Mouse (Mus musculus) hindbrain, embryonic 15.5 days (tissue): Measurements from ENCODE around the gene Olfr603. TPM values are rescaled to one million over a fixed set of nuclear protein-coding genes. Genes with fewer than 3 reads are reported as not detected.
"Not testable (repeated sequence)": the region's sequence is repeated elsewhere in the genome, so short reads cannot be mapped to it uniquely, and the experiment has no call there.

Source experiments
- ATAC-seq: fragments of 200-750 bp; cut with Nextera tagmentation; 2 replicates; pipeline ENCODE4 v1.8.0; 2017; ENCODE audit warnings: low read depth, moderate number of reproducible peaks, moderate TSS enrichment; ENCODE audit not compliant: low FRiP score
- H3K27ac ChIP-seq: fragments of 300-500 bp; sonication (generic); replicated peaks from 2 replicates; pipeline ENCODE4 v1.5.1; 2015; ENCODE audit warnings: mild to moderate bottlenecking, inconsistent platforms
- H3K27me3 ChIP-seq: fragments of 300-500 bp; sonication (generic); 2 replicates; pipeline ENCODE4 v1.6.1; 2015; ENCODE audit warnings: control low read depth, inconsistent platforms
- H3K36me3 ChIP-seq: fragments of 300-500 bp; sonication (generic); 2 replicates; pipeline ENCODE4 v1.6.1; 2015; ENCODE audit warnings: control low read depth, inconsistent platforms
- H3K4me1 ChIP-seq: fragments of 300-500 bp; sonication (generic); replicated peaks from 2 replicates; pipeline ENCODE4 v1.6.1; 2015; ENCODE audit warnings: control low read depth, inconsistent platforms
- H3K4me2 ChIP-seq: fragments of 300-500 bp; sonication (generic); 2 replicates; pipeline ENCODE4 v1.6.1; 2015; ENCODE audit warnings: moderate library complexity, mild to moderate bottlenecking, inconsistent platforms
- H3K4me3 ChIP-seq: fragments of 300-500 bp; sonication (generic); 2 replicates; pipeline ENCODE4 v1.5.1; 2015; ENCODE audit warnings: mild to moderate bottlenecking, inconsistent platforms
- H3K9ac ChIP-seq: fragments of 300-500 bp; sonication (generic); 2 replicates; pipeline ENCODE4 v1.6.1; 2015; ENCODE audit warnings: inconsistent platforms
- H3K9me3 ChIP-seq: fragments of 300-500 bp; sonication (generic); 2 replicates; pipeline ENCODE4 v1.6.1; 2016; ENCODE audit warnings: control low read depth, inconsistent platforms
- WGBS: fragments of 180-500 bp; shearing (Covaris S2); methylation state at CpG from one replicate; pipeline ENCODE4 v1.1.7; 2015; 5-methylcytosine and 5-hydroxymethylcytosine counted together
- microRNA-seq: library from miRNA; unstranded; fragments of <30 nt; microRNA quantifications from one replicate; pipeline ENCODE4, GENCODE M21; 2016
- polyA plus RNA-seq: library from polyadenylated mRNA; unstranded; fragments of >200 nt; fragmentation: Nextera tagmentation; extraction: Ambion mirVana; gene quantifications from 2 replicates; pipeline ENCODE4 v1.2.1, GENCODE M21; 2015

The Olfr603 gene
- not detected in 2 replicates for polyA plus RNA-seq

- Histone ChIP-seq H3K36me3 (no peaks in the 10 kb centered on the region), H3K4me2 (no peak within 1 kb of the TSS), H3K27ac (no peak within 1 kb of the TSS), H3K4me3 (no peak within 1 kb of the TSS), H3K9ac (no peak within 1 kb of the TSS), H3K9me3 (no peaks in the 10 kb centered on the region), H3K27me3 (no peaks in the 10 kb centered on the region), H3K4me1 (no peaks in the 10 kb centered on the region)
- ATAC-seq: no peak
These were observed at the start of gene Olfr603 for GRCm38 (mm10) chr7:103386077-103386476. Gene Olfr603 (minus strand): TSS chr7:103386177.

GRCm38 (mm10) chr7:103414772-103415171 lies 28.8 kb upstream of the Olfr603 start, which contains the start of gene Usp17lc:
Gene Usp17lc (plus strand): TSS chr7:103415072.
- H3K4me1 ChIP-seq, H3K9ac ChIP-seq, H3K27me3 ChIP-seq, H3K27ac ChIP-seq, H3K4me3 ChIP-seq, ATAC-seq, H3K36me3 ChIP-seq, H3K9me3 ChIP-seq, H3K4me2 ChIP-seq: not testable (repeated sequence)
- WGBS: 63% methylated on average over 1 of the region's 1 CpGs

- not testable (repeated sequence) for ATAC-seq, H3K4me1 ChIP-seq, H3K4me3 ChIP-seq
These were observed 20.6 kb upstream of the Olfr603 start for GRCm38 (mm10) chr7:103406521-103407055.

GRCm38 (mm10) chr7:103398981-103399380 lies 13.0 kb upstream of the Olfr603 start:
- 0% methylated on average over 1 of the region's 1 CpGs for WGBS
- Histone ChIP-seq H3K4me2 (no peak overlapping the region), H3K27ac (no peak overlapping the region), H3K9me3 (no peaks in the 10 kb centered on the region), H3K36me3 (no peaks in the 10 kb centered on the region), H3K4me3 (no peak overlapping the region), H3K9ac (no peak overlapping the region), H3K27me3 (no peaks in the 10 kb centered on the region), H3K4me1 (no peaks in the 10 kb centered on the region)
- ATAC-seq: no peak

More at GRCm38 (mm10) chr7:103406521-103407055, 20.6 kb upstream of the Olfr603 start:
- H3K27ac ChIP-seq, H3K9me3 ChIP-seq, H3K27me3 ChIP-seq, H3K36me3 ChIP-seq, H3K4me2 ChIP-seq, H3K9ac ChIP-seq: not testable (repeated sequence)
- WGBS: 78% methylated on average over 3 of the region's 3 CpGs

- no peak overlapping the region for H3K4me2 ChIP-seq
- ATAC-seq: no peak
These were observed 11.8 kb upstream of the Olfr603 start for GRCm38 (mm10) chr7:103397758-103398157.

GRCm38 (mm10) chr7:103362555-103362954 lies 23.4 kb downstream of the Olfr603 start, which contains the start of gene Olfr601:
Gene Olfr601 (minus strand): TSS chr7:103362655.
- ATAC-seq: no peak
- 88% methylated on average over 1 of the region's 1 CpGs for WGBS
- Histone ChIP-seq H3K36me3 (no peaks in the 10 kb centered on the region), H3K27ac (no peak within 1 kb of the TSS), H3K4me1 (no peaks in the 10 kb centered on the region), H3K4me2 (no peak within 1 kb of the TSS), H3K4me3 (no peak within 1 kb of the TSS), H3K9ac (no peak within 1 kb of the TSS), H3K27me3 (no peaks in the 10 kb centered on the region), H3K9me3 (no peaks in the 10 kb centered on the region)

More at GRCm38 (mm10) chr7:103397758-103398157, 11.8 kb upstream of the Olfr603 start:
- Histone ChIP-seq H3K27me3 (no peaks in the 10 kb centered on the region), H3K36me3 (no peaks in the 10 kb centered on the region), H3K4me1 (no peaks in the 10 kb centered on the region), H3K9me3 (no peaks in the 10 kb centered on the region), H3K4me3 (no peak overlapping the region), H3K9ac (no peak overlapping the region), H3K27ac (no peak overlapping the region)

GRCm38 (mm10) chr7:103349569-103349968 lies 36.4 kb downstream of the Olfr603 start, which contains the start of gene Olfr600:
Gene Olfr600 (minus strand): TSS chr7:103349669.
- no peak for ATAC-seq
- Histone ChIP-seq H3K27ac (no peak within 1 kb of the TSS), H3K36me3 (no peaks in the 10 kb centered on the region), H3K9me3 (no peaks in the 10 kb centered on the region), H3K4me3 (no peak within 1 kb of the TSS), H3K4me1 (no peaks in the 10 kb centered on the region), H3K27me3 (no peaks in the 10 kb centered on the region), H3K4me2 (no peak within 1 kb of the TSS), H3K9ac (no peak within 1 kb of the TSS)

- WGBS: 91% methylated on average over 1 of the region's 1 CpGs
These were observed 50.4 kb downstream of the Olfr603 start, which contains the start of gene Olfr599 for GRCm38 (mm10) chr7:103335617-103336016. Gene Olfr599 (plus strand): TSS chr7:103335917.

More at GRCm38 (mm10) chr7:103335617-103336016, 50.4 kb downstream of the Olfr603 start, which contains the start of gene Olfr599:
- H3K36me3 ChIP-seq: no peaks in the 10 kb centered on the region
- no peak within 1 kb of the TSS for H3K4me3 ChIP-seq
- H3K27me3 ChIP-seq: no peaks in the 10 kb centered on the region
- ATAC-seq: no peak
- H3K4me2 ChIP-seq: no peak within 1 kb of the TSS
- no peaks in the 10 kb centered on the region for H3K9me3 ChIP-seq
- H3K27ac ChIP-seq: no peak within 1 kb of the TSS
- H3K4me1 ChIP-seq: no peaks in the 10 kb centered on the region
- no peak within 1 kb of the TSS for H3K9ac ChIP-seq

Small RNA genes lying within 50 kb of the gene (microRNA-seq; reads per million reads assigned to microRNA genes)
- gene Gm25774: not detected

Other genes with a start within 250 kb of the Olfr603 start
- not detected in 2 replicates for gene Olfr588-ps1, start 245.3 kb downstream of the Olfr603 start, polyA plus RNA-seq
- not detected in 2 replicates for gene Olfr589, start 229.8 kb downstream of the Olfr603 start, polyA plus RNA-seq
- gene Olfr591, start 207.8 kb downstream of the Olfr603 start, polyA plus RNA-seq: not detected in 2 replicates
- gene Olfr592, start 201.4 kb downstream of the Olfr603 start, polyA plus RNA-seq: not detected in 2 replicates
- gene Olfr593, start 174.3 kb downstream of the Olfr603 start, polyA plus RNA-seq: not detected in 2 replicates
- gene Olfr594, start 169.2 kb downstream of the Olfr603 start, polyA plus RNA-seq: not detected in 2 replicates
- not detected in 2 replicates for gene Usp17ld, start 133.7 kb downstream of the Olfr603 start, polyA plus RNA-seq
- not detected in 2 replicates for gene Olfr596, start 80.5 kb downstream of the Olfr603 start, polyA plus RNA-seq
- gene Olfr597, start 69.9 kb downstream of the Olfr603 start, polyA plus RNA-seq: not detected in 2 replicates
- not detected in 2 replicates for gene Olfr598, start 62.6 kb downstream of the Olfr603 start, polyA plus RNA-seq
- gene Olfr599, start 50.3 kb downstream of the Olfr603 start, polyA plus RNA-seq: not detected in 2 replicates
- not detected in 2 replicates for gene Olfr600, start 36.5 kb downstream of the Olfr603 start, polyA plus RNA-seq
- gene Olfr601, start 23.5 kb downstream of the Olfr603 start, polyA plus RNA-seq: not detected in 2 replicates
- gene Usp17lc, start 28.9 kb upstream of the Olfr603 start, polyA plus RNA-seq: not detected in 2 replicates
- gene Olfr605, start 59.3 kb upstream of the Olfr603 start, polyA plus RNA-seq: not detected in 2 replicates
- gene Olfr606, start 62.9 kb upstream of the Olfr603 start, polyA plus RNA-seq: not detected in 2 replicates
- gene Olfr607, start 78.0 kb upstream of the Olfr603 start, polyA plus RNA-seq: not detected in 2 replicates
- gene Olfr608, start 83.7 kb upstream of the Olfr603 start, polyA plus RNA-seq: not detected in 2 replicates
- gene Olfr609, start 111.9 kb upstream of the Olfr603 start, polyA plus RNA-seq: not detected in 2 replicates
- gene Olfr610, start 125.9 kb upstream of the Olfr603 start, polyA plus RNA-seq: not detected in 2 replicates
- gene Olfr611, start 134.7 kb upstream of the Olfr603 start, polyA plus RNA-seq: not detected in 2 replicates
- gene Olfr612, start 156.5 kb upstream of the Olfr603 start, polyA plus RNA-seq: not detected in 2 replicates
- gene Olfr613, start 161.9 kb upstream of the Olfr603 start, polyA plus RNA-seq: not detected in 2 replicates
- gene Olfr615, start 169.9 kb upstream of the Olfr603 start, polyA plus RNA-seq: not detected in 2 replicates
- not detected in 2 replicates for gene Olfr616, start 183.0 kb upstream of the Olfr603 start, polyA plus RNA-seq
- gene Olfr617, start 186.9 kb upstream of the Olfr603 start, polyA plus RNA-seq: not detected in 2 replicates
- not detected in 2 replicates for gene Olfr618, start 203.9 kb upstream of the Olfr603 start, polyA plus RNA-seq
- not detected in 2 replicates for gene Olfr619, start 214.4 kb upstream of the Olfr603 start, polyA plus RNA-seq
- gene Olfr620, start 226.4 kb upstream of the Olfr603 start, polyA plus RNA-seq: not detected in 2 replicates